Mouse (Mus musculus) heart, postnatal 14 days (tissue): ENCODE measurements at regions not wholly inside any gene's neighbourhood (a gene's known extent, or its start where the extent isn't known, plus 50 kb on each side); places are given as distances from the start of the nearest gene placed in this dataset.
A peak's percentile ranks its signal among the peaks of the same experiment; 100 is the strongest.

Experiments used
- DNase-seq, 2 experiments: peaks; one replicate each; pipeline ENCODE4 v3.0.0; 2021 to 2022
- intact Hi-C: fragments of 180-260 bp; cut with DNase I; formaldehyde crosslinking; loops from one replicate; pipeline ENCODE4 v1.15.1; 2025

DNA sequence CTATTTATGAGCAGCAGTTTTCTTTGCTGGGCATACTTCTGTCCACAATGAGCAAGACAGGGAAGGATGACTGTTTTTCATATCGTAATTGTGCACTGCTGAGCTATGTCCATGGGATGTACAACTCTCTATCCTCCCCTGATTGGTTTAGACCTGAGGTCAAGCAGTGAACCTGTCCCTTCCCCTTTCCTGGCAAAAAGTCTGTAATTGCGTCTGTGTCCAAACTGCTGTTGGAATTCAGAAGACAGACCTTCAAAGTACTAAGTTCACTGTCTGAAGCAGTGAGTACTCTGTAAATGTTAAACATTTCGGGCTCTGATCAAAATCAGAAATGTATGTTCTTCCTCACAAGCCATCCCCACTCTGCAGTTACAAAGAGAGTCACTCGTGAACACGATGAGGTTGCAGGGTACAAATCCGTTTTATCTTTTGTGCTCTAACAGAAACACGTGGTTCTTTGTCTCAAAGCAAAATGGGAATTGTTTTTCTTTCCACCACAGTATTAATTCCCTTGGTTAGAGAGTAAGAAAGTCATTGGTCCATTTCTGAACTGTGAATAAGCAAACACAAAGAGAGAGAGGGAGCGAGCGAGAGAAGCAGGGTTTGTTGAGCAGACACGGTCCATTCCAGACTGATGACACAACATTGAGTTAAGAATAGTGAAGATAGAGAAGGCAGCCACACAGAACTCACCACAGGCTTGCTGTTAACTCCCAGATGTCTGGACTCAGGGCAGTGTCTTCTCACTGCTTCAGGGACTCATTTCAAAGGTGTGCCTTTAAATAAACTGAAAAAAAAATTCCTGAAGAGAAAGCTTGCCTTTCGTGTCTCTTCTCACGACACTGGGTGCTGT lies 70.4 kb upstream of the Ifne start:
- peak in 1 of 2 experiments; percentile 12 for DNase-seq
- intact Hi-C loops: loop anchor here (5.0 kb wide), 1 partner anchor 82 kb away; no protein-coding TSS in a partner anchor

DNA sequence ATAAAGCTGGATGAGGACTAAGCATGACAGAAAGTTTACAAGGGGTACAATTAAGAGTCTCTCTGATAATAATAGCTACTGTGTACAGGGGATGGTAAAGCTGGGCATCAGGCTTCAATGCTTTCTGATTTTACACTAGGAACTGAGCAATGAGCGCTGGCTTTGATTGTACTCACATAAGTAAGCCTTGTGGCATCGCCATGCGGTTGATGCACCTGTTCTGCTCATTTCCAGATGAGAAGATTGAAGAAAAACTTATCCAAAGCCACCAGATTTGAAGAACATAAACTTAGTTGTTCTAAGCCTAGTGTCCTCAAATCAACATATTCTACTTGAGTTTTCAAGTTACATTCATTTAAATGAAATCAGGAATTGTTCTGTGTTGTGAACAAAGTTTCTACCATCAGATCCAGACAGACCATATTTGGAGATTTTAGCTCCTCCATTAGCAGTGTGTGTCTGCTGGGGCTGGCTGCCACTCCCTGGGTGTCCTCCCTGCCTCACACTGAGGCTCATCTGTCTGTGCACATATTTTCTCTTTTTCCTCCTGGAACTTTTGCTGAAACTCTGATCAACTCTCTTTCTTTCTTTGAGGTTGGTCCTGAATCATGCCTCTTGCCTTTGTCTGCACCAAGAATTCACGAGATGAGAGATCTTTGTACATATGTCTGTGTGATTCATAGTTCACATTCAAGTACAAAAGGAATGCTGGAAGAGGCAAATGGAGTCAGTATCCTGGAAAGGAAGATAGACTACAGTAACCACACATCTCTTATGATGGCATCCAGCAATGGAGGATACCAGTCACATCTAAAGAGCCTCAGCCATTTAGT lies 68.2 kb upstream of the Ifne start:
- intact Hi-C loops: no loop called here
- DNase-seq: no peak

DNA sequence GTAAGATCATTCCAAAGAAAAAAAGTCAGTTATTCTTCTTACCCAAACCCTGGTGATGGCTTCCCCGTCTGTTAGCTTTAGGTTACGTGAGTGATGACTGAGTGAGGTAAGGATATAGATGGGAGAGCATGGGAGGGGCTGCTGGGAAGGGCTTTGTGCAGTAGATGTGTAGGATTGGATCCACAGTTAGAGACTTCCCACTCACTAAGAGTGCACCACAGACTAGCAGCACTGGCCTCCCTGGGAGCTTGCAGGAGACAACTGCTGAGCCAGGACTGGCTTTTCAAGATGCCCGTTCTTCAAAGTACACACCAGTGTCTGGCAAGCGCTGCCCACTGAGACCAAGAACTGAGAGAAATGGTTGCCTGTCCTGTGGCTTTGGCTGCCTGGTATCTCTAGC lies 62.0 kb upstream of the Ifne start:
- no peak for DNase-seq
- intact Hi-C loops: no loop called here

DNA sequence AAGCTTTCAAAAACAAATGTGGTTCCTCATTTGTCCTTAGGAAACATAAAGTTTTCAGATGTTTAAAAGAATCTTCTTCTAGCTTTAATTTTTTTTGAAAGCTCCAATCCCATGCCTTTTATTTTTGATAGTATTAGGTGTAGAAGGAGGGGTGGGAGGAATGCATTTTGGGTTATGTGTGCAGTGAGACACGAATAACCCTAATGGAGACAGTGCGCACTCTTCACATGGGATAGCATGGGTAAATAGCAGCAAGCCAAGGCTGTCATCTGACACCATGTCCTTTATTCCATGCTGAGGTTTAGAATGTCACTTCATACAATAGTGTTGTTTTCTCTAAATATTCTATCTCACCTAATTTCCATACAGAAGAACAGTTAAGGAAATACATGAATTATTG lies 60.7 kb upstream of the Ifne start:
- intact Hi-C loops: no loop called here
- DNase-seq: no peak

DNA sequence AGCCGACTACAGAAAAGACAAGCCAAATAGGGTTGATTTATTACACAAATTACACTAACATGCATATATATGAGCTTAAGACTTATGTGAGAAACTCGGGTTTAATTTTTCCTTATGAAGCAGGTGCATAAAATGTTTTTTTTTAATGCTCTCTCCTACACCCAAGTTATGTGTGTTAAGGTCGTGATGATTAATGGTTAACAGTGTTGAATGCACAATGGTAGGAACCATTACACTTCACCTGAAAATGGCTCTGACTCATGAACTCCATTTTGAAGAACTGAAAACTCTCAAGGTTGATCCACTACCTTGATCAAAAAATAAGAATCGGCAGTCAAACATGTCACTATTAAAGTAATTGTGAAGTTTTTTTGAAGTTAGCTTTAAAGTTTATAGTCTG lies 59.4 kb upstream of the Ifne start:
- intact Hi-C loops: loop anchor here (5.0 kb wide), 2 partner anchors 67 to 188 kb away; no protein-coding TSS in a partner anchor
- DNase-seq: no peak

DNA sequence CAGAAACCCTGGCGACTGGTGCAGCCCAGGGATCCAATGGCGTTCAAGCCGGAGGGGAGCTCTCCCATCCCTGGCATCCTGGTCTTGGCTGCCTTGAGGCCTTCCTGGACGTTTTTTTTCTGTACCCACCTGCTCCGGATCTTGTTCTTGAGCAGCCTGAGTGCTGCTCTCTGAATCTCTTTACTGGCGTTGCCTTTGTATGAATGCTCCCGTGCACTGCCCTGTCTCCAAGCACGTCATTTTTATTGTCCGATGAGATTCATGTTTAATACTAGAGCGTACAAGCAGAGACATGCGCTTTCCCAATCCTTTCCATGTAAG lies 58.7 kb upstream of the Ifne start:
- no peak for DNase-seq
- intact Hi-C loops: loop anchor here (5.0 kb wide), 2 partner anchors 66 to 189 kb away; no protein-coding TSS in a partner anchor

DNA sequence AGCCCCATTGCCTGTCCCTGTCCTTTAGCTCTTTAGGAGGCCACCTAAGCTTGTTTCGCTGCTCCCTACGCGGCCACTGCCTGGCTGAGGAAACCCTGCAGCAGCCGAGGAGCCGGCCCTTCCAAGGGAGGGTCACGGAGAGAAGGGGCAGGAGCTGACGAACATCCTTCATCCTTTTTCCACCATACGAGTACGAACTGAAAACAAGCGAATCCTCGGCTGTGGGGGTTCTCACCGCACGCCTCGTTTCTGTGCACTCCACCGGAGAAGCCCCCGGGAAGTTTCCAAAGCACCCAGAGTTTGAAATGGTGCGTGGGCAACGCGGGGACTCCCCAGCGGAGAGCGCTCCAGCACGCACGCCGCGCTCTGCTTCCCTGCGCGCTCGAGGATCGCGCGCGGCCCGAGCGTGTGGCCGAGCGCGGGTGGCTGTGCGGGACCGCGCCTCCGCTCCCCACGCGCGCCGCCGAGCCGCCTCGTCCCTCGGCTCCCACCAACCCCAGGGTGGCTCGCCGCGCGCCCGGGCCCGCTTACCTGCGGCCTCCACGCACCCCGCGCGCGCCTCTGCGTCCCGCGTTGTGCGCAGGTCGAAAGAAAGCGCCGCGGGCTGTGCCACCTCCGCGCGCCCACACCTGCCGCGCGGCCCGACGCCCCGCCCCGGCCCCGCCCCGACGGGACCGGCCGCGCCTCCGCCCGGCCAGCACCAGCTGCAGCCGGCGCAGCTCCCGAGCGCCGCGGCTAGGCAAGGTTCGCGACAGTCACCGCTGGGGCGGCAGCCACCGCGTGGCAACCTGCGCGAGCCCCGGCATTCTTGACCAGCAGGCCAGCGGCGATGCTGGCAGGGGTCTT lies 58.1 kb upstream of the Ifne start:
- peak; percentile 45 to 48 for DNase-seq
- intact Hi-C loops: loop anchor here (5.0 kb wide), 2 partner anchors 66 to 189 kb away; no protein-coding TSS in a partner anchor

DNA sequence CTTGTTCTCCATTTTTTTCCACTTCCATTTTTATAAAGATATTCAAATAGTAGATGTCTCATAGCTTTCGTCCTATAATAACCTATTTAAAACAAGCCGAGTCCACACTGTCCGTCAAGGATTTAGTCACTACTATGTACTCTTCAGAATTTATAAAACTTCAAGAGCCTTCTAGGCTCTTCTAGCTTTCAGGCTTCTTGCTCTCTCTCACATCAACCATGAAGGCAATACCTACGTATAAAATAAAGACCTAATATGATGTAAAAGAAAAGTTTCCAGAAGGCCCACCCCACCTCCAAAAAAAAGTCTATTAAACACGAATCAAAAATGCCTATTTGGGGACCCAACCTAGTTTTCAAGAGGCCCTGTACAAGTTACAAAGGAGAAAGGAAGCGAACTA lies 57.0 kb upstream of the Ifne start:
- DNase-seq: no peak
- intact Hi-C loops: loop anchor here (5.0 kb wide), 2 partner anchors 65 to 190 kb away; no protein-coding TSS in a partner anchor

DNA sequence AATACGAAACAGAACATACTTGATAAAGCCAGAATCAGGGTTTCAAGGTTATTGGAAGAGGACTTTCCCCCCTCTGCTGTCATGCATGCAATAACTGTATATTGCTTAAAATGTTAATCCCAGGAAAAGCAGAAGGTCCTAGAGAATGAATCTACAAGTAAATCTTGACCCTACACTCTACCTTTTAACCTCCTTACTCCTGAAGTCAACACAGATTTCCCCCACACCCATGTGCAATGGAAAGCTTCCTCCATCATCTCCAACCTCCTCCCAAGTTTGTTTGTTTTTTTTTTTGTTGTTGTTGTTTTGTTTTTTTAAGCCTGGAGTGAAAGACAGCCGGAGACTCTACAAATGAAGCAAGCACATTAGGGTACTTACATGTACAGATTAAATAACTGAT lies 55.9 kb upstream of the Ifne start:
- intact Hi-C loops: loop anchor here (5.0 kb wide), 2 partner anchors 64 to 191 kb away; no protein-coding TSS in a partner anchor
- no peak for DNase-seq

DNA sequence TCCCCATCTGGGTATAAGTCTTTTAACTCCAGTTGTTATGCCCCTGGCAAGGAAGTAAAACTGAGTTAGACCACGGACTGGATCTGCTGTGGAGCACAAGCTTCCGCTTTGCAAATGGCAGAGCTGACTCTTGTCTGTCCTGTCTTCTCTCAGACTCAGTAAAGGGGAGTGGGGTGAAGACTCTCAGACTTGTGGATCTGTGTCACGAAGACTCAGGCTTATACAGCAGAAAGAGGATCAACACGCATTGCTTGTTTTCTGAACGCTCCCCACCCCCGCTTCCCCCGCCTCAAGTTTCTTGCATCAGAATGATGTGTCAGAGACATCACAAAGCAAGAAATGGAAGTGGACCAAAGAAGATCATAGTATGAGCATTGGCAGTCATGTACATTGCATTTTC lies 55.3 kb upstream of the Ifne start:
- intact Hi-C loops: loop anchor here (5.0 kb wide), 2 partner anchors 63 to 192 kb away; no protein-coding TSS in a partner anchor
- DNase-seq: no peak

DNA sequence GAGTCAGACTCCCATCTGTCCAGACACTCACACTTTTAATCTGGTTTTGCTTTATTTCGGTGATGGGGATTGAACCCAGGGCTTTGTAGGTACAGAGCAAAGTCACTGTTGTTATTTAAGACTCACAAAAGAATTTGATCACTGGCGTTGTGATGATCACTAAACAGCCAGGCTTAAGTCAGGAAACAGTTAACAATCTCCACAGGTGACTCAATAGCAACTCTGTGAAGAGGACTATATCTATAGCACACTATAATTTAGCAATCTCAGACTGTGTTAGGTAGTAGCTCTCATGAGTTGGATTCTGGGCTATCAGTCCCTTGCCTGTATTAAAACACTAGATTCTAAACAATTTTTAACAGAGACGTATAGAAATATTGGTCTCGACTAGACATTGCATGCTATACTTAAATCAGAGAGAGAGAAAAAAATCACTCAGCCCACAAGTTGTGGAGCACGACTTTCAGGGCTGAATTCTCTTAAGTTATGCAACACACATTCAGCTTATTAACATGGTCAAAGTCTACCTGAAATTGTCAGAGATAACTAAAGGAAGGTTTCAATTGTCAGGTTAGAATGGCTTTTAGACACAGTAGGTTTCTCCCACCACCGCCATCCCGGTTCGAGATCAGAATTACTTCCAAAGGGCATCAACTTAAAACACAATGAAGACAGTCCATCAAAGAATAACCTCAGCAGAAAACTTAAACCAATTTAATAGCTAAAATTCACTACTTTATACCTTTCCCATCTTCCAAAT lies 54.4 kb upstream of the Ifne start:
- intact Hi-C loops: loop anchor here (5.0 kb wide), 2 partner anchors 62 to 193 kb away; no protein-coding TSS in a partner anchor
- DNase-seq: no peak

DNA sequence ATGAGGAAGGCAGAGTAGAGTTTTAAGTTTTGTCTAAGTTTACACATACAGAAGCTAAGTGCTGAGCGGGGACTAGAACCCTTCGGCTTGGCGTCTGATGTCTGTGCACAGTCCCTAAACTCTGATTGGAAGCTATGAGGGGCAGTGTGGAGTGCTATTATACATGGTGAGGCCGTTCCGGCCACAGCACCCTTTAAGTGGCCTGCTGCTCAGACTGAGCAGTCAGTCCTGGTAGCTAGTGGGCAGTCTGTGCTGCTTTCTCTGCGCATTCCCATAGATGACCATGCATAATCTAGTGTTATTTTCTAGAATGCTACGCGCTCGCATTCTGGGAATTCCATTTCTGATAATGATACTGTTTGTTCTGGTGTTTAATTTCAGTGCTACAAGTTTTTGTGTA lies 51.2 kb upstream of the Ifne start:
- no peak for DNase-seq
- intact Hi-C loops: no loop called here
